Mouse (Mus musculus) T-cell, adult 2 months (primary cell): ENCODE results near the gene Gm8369.
"Not testable (repeated sequence)": the region's sequence is repeated elsewhere in the genome, so short reads cannot be mapped to it uniquely, and the experiment has no call there.

Source experiments
- DNase-seq: peaks from one replicate; pipeline ENCODE4 v3.0.0; 2022; ENCODE audit warnings: low spot score

Gene Gm8369

GRCm38 (mm10) chr19:11516246-11516645 lies 30.5 kb downstream of the Gm8369 start, which contains the start of gene Ms4a6b:
Ms4a6b (plus strand) TSS chr19:11516512.
- DNase-seq: peak; percentile 57

GRCm38 (mm10) chr19:11516845-11517244 lies 31.1 kb downstream of the Gm8369 start:
- DNase-seq: peak; percentile 87

- not testable (repeated sequence) for DNase-seq
Observed at GRCm38 (mm10) chr19:11517373-11517772, 31.6 kb downstream of the Gm8369 start.

GRCm38 (mm10) chr19:11518356-11518755 lies 32.6 kb downstream of the Gm8369 start:
- DNase-seq: peak; percentile 54

GRCm38 (mm10) chr19:11520146-11520545 lies 34.4 kb downstream of the Gm8369 start:
- DNase-seq: peak; percentile 36

- no peak for DNase-seq
Observed at GRCm38 (mm10) chr19:11533421-11533820, 47.7 kb downstream of the Gm8369 start.

- peak; percentile 73 for DNase-seq
Observed at GRCm38 (mm10) chr19:11533888-11534445, 48.2 kb downstream of the Gm8369 start.

- DNase-seq: no peak
Observed at GRCm38 (mm10) chr19:11536593-11536992, 50.9 kb downstream of the Gm8369 start, which contains the start of gene Ms4a4d. Ms4a4d (plus strand) TSS chr19:11536801.

- no peak for DNase-seq
Observed at GRCm38 (mm10) chr19:11537336-11537735, 51.6 kb downstream of the Gm8369 start.

GRCm38 (mm10) chr19:11540166-11540821 lies 54.6 kb downstream of the Gm8369 start:
- DNase-seq: peak; percentile 70

GRCm38 (mm10) chr19:11544383-11544782 lies 58.6 kb downstream of the Gm8369 start:
- DNase-seq: not testable (repeated sequence)

- DNase-seq: peak; percentile 41
Observed at GRCm38 (mm10) chr19:11547911-11548310, 62.2 kb downstream of the Gm8369 start.

GRCm38 (mm10) chr19:11554726-11555125 lies 69.0 kb downstream of the Gm8369 start:
- no peak for DNase-seq

GRCm38 (mm10) chr19:11559560-11559959 lies 73.8 kb downstream of the Gm8369 start:
- peak; percentile 22 for DNase-seq
